Mouse (Mus musculus) CD4-positive helper T cell, adult 2 months (primary cell): ENCODE data around the gene Ugt1a1.

Experiments
- DNase-seq: peaks from one replicate; pipeline ENCODE4 v3.0.0-alpha.2; 2012; ENCODE audit warnings: low read depth, missing footprints, low spot score

Gene Ugt1a1

GRCm38 (mm10) chr1:88234248-88234610, 22.5 kb downstream of the Ugt1a1 start:
- no peak for DNase-seq

- no peak for DNase-seq
These were observed 22.9 kb downstream of the Ugt1a1 start for GRCm38 (mm10) chr1:88234646-88235045.

GRCm38 (mm10) chr1:88235046-88235893, 23.5 kb downstream of the Ugt1a1 start:
- DNase-seq: no peak

GRCm38 (mm10) chr1:88235894-88236415, 24.2 kb downstream of the Ugt1a1 start:
- DNase-seq: no peak

- no peak for DNase-seq
These were observed 25.6 kb downstream of the Ugt1a1 start for GRCm38 (mm10) chr1:88237311-88237710.

- DNase-seq: no peak
These were observed 27.0 kb downstream of the Ugt1a1 start for GRCm38 (mm10) chr1:88238771-88239170.

GRCm38 (mm10) chr1:88240072-88240471, 28.3 kb downstream of the Ugt1a1 start:
- DNase-seq: no peak

GRCm38 (mm10) chr1:88240579-88240978, 28.8 kb downstream of the Ugt1a1 start:
- no peak for DNase-seq

GRCm38 (mm10) chr1:88243861-88244260, 32.1 kb downstream of the Ugt1a1 start:
- no peak for DNase-seq

GRCm38 (mm10) chr1:88245881-88246280, 34.1 kb downstream of the Ugt1a1 start:
- no peak for DNase-seq

GRCm38 (mm10) chr1:88246386-88246785, 34.6 kb downstream of the Ugt1a1 start:
- DNase-seq: no peak

- DNase-seq: no peak
These were observed 35.9 kb downstream of the Ugt1a1 start for GRCm38 (mm10) chr1:88247660-88248059.

- no peak for DNase-seq
These were observed 36.9 kb downstream of the Ugt1a1 start for GRCm38 (mm10) chr1:88248658-88249057.

- DNase-seq: no peak
These were observed 37.8 kb downstream of the Ugt1a1 start for GRCm38 (mm10) chr1:88249596-88249995.

- DNase-seq: no peak
These were observed 38.3 kb downstream of the Ugt1a1 start for GRCm38 (mm10) chr1:88250023-88250422.

GRCm38 (mm10) chr1:88253106-88253505, 41.3 kb downstream of the Ugt1a1 start:
- DNase-seq: no peak

- no peak for DNase-seq
These were observed 41.8 kb downstream of the Ugt1a1 start for GRCm38 (mm10) chr1:88253540-88253939.

- no peak for DNase-seq
These were observed 43.2 kb downstream of the Ugt1a1 start for GRCm38 (mm10) chr1:88254793-88255465.

GRCm38 (mm10) chr1:88255466-88255857, 43.7 kb downstream of the Ugt1a1 start:
- DNase-seq: no peak

GRCm38 (mm10) chr1:88255989-88256754, 44.4 kb downstream of the Ugt1a1 start:
- no peak for DNase-seq

GRCm38 (mm10) chr1:88256886-88257663, 45.3 kb downstream of the Ugt1a1 start:
- no peak for DNase-seq
